Mouse (Mus musculus) CH12.LX (cell line): ENCODE results near the gene Ror2. TPM values are rescaled to one million over a fixed set of nuclear protein-coding genes. Genes with fewer than 3 reads are reported as not detected.

Experiments used
- DNase-seq: peaks from one replicate; pipeline ENCODE4 v3.0.0-alpha.2; 2013; ENCODE audit errors: extremely low read depth
- H3K27ac ChIP-seq: 2 replicates; pipeline ENCODE4 v1.5.1; 2012; ENCODE audit warnings: low read depth, mild to moderate bottlenecking, control low read depth, moderate library complexity; ENCODE audit not compliant: insufficient read depth
- H3K27me3 ChIP-seq: replicated peaks from 2 replicates; pipeline ENCODE3; 2012; ENCODE audit warnings: inconsistent platforms
- H3K36me3 ChIP-seq, 2 experiments: replicated peaks in 1 of 2; 2 replicates each; pipeline versions ENCODE3 to v1.6.1; 2012; ENCODE audit warnings: inconsistent platforms in 1 of 2, low read length in 1 of 2, mild to moderate bottlenecking in 1 of 2, mixed read lengths in 1 of 2, moderate library complexity in 1 of 2; ENCODE audit not compliant: control insufficient read depth in 1 of 2, insufficient read depth in 1 of 2
- H3K4me1 ChIP-seq, 2 experiments: 2 replicates each; pipeline ENCODE4 v1.6.1; 2012; ENCODE audit warnings: inconsistent platforms in 1 of 2, moderate library complexity in 1 of 2; ENCODE audit not compliant: insufficient read depth in 2 of 2, control insufficient read depth in 1 of 2
- H3K4me2 ChIP-seq: 2 replicates; pipeline ENCODE4 v1.6.1; 2012; ENCODE audit warnings: low read depth, mild to moderate bottlenecking, control low read depth; ENCODE audit not compliant: poor library complexity, insufficient read depth, severe bottlenecking
- H3K4me3 ChIP-seq, 3 experiments: fragments of 150-350 bp in 1 of 3; sonication (generic) in 1 of 3; replicated peaks in 1 of 3; 2 replicates each; pipeline versions ENCODE3 to v1.5.1; 2011 to 2012; ENCODE audit warnings: low read depth in 2 of 3, low read length in 2 of 3, mild to moderate bottlenecking in 2 of 3, moderate library complexity in 2 of 3, control low read depth in 1 of 3, improper control_type of control experiment in 1 of 3, inconsistent platforms in 1 of 3, mixed read lengths in 1 of 3; ENCODE audit not compliant: poor library complexity in 1 of 3
- H3K79me2 ChIP-seq: replicated peaks from 2 replicates; pipeline ENCODE4 v1.6.1; 2012; ENCODE audit warnings: mild to moderate bottlenecking, moderate library complexity; ENCODE audit not compliant: control insufficient read depth, poor library complexity, insufficient read depth, severe bottlenecking; ENCODE audit errors: extremely low read depth
- H3K9ac ChIP-seq: 2 replicates; pipeline ENCODE4 v1.6.1; 2012; ENCODE audit warnings: low read depth, mild to moderate bottlenecking, control low read depth, moderate library complexity; ENCODE audit not compliant: insufficient read depth
- H3K9me3 ChIP-seq: replicated peaks from 2 replicates; pipeline ENCODE3; 2012; ENCODE audit warnings: low read length, inconsistent platforms, mixed read lengths
- CHD2 ChIP-seq: IDR thresholded peaks from 2 replicates; pipeline ENCODE4 v1.6.1; 2011; ENCODE audit warnings: low read length, improper control_type of control experiment
- CTCF ChIP-seq, 2 experiments: IDR thresholded peaks in 1 of 2; conservative IDR thresholded peaks in 1 of 2; 2 replicates each; pipeline ENCODE4 v1.5.1; 2011 to 2012; ENCODE audit warnings: low read depth in 2 of 2, low read length in 2 of 2, improper control_type of control experiment in 1 of 2, inconsistent platforms in 1 of 2, mild to moderate bottlenecking in 1 of 2, moderate library complexity in 1 of 2
- EP300 ChIP-seq: IDR thresholded peaks from 2 replicates; pipeline ENCODE4 v1.6.1; 2011; ENCODE audit warnings: low read length, improper control_type of control experiment
- ETS1 ChIP-seq: conservative IDR thresholded peaks from 2 replicates; pipeline ENCODE4 v1.6.1; 2012; ENCODE audit warnings: low read depth, mild to moderate bottlenecking, inconsistent platforms, low read length, improper control_type of control experiment, moderate library complexity
- GABPA ChIP-seq: IDR thresholded peaks from 2 replicates; pipeline ENCODE4 v1.6.1; 2012; ENCODE audit warnings: low read depth, low read length, improper control_type of control experiment, inconsistent platforms; ENCODE audit not compliant: insufficient replicate concordance
- IRF4 ChIP-seq: IDR thresholded peaks from 2 replicates; pipeline ENCODE4 v1.6.1; 2014; ENCODE audit warnings: low read depth, mild to moderate bottlenecking, inconsistent platforms, low read length, improper control_type of control experiment
- MXI1 ChIP-seq: IDR thresholded peaks from 2 replicates; pipeline ENCODE4 v1.6.1; 2011; ENCODE audit warnings: mild to moderate bottlenecking, low read depth, low read length, improper control_type of control experiment
- NRF1 ChIP-seq: IDR thresholded peaks from 2 replicates; pipeline ENCODE4 v1.6.1; 2014; ENCODE audit warnings: low read depth, mild to moderate bottlenecking, inconsistent platforms, low read length, improper control_type of control experiment, moderate library complexity
- SIN3A ChIP-seq: IDR thresholded peaks from 2 replicates; pipeline ENCODE4 v1.6.1; 2012; ENCODE audit warnings: low read length, improper control_type of control experiment, inconsistent platforms
- SMC3 ChIP-seq: IDR thresholded peaks from 2 replicates; pipeline ENCODE4 v1.6.1; 2011; ENCODE audit warnings: low read depth, low read length, improper control_type of control experiment
- TCF12 ChIP-seq: IDR thresholded peaks from 2 replicates; pipeline ENCODE4 v1.6.1; 2014; ENCODE audit warnings: low read depth, mild to moderate bottlenecking, inconsistent platforms, low read length, improper control_type of control experiment
- USF1 ChIP-seq: IDR thresholded peaks from 2 replicates; pipeline ENCODE4 v1.6.1; 2014; ENCODE audit warnings: low read depth, mild to moderate bottlenecking, inconsistent platforms, low read length, improper control_type of control experiment
- USF2 ChIP-seq: conservative IDR thresholded peaks from 2 replicates; pipeline ENCODE4 v1.6.1; 2011; ENCODE audit warnings: low read depth, low read length, improper control_type of control experiment
- ZNF384 ChIP-seq: IDR thresholded peaks from 2 replicates; pipeline ENCODE4 v1.6.1; 2012; ENCODE audit warnings: low read depth, low read length, improper control_type of control experiment, inconsistent platforms
- dilution Hi-C: fragments of 300-500 bp; cut with MboI; formaldehyde crosslinking; loops from 2 replicates; pipeline ENCODE4 v1.14.3; 2020; ENCODE audit warnings: low sequenced_read_pairs; ENCODE audit not compliant: extremely low pct_unique_long_range_greater_than_20kb, extremely low pct_ligation_motif_present
- in situ Hi-C: fragments of 300-500 bp; cut with MboI; formaldehyde crosslinking; loops from 3 replicates; pipeline ENCODE4 v1.14.3; 2019; ENCODE audit warnings: low sequenced_read_pairs, low pct_ligation_motif_present, low pct_unique_long_range_greater_than_20kb, mixed read lengths
- polyA plus RNA-seq: library from polyadenylated mRNA; unstranded; fragments of >175 nt; gene quantifications from 2 replicates; pipeline ENCODE4 v1.2.1, GENCODE M21; 2012; ENCODE audit warnings: low read depth; ENCODE audit not compliant: insufficient read length
- total RNA-seq, 2 experiments: library from RNA; depleted of rRNA; stranded (reverse); fragments of 300-350 nt in 1 of 2; fragments of >200 nt in 1 of 2; gene quantifications; 2 replicates each; pipeline ENCODE4 v1.2.3; 2012 to 2014

Ror2 gene
- total and polyA plus RNA-seq, 3 experiments = 0.13 to 0.63 (median 0.16) TPM

DNA sequence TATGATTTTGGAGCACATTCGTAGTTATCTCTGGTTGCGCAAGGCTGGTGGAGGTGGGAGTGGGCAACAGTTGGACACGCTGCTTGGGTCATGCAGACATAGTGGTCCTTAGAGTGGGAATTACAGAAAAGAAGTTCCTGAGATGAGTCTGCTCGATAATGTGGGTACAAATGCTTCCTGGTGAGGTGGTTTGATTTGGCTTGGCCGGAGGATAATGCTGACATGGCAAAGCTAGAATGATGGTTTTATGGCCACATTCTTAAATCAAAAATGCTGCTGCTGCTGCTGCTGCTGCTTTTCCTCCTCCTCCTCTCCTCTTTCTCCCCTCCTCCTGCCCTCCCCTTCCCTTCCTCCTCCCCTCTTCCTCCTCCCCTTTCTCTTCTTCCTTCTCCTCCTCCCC lies 24.5 kb upstream of the Ror2 start:
- in situ Hi-C loops = loop anchor here (5.0 kb wide), 1 partner anchor 188 kb away; no protein-coding TSS in a partner anchor
- Histone ChIP-seq H3K27me3 (peaks cover 2% of the 10 kb centered on the region), H3K9me3 (no peaks in the 10 kb centered on the region), H3K79me2 (no peaks in the 10 kb centered on the region), H3K27ac (no peak overlapping the region), H3K4me1 (no peaks in the 10 kb centered on the region), H3K9ac (no peak overlapping the region), H3K4me2 (no peak overlapping the region), H3K36me3 (no peaks in the 10 kb centered on the region), H3K4me3 (no peak overlapping the region)
- dilution Hi-C loops = no loop called here
- TF ChIP-seq TCF12 (no peak), SIN3A (no peak), EP300 (no peak), IRF4 (no peak), MXI1 (no peak)
- DNase-seq = no peak

DNA sequence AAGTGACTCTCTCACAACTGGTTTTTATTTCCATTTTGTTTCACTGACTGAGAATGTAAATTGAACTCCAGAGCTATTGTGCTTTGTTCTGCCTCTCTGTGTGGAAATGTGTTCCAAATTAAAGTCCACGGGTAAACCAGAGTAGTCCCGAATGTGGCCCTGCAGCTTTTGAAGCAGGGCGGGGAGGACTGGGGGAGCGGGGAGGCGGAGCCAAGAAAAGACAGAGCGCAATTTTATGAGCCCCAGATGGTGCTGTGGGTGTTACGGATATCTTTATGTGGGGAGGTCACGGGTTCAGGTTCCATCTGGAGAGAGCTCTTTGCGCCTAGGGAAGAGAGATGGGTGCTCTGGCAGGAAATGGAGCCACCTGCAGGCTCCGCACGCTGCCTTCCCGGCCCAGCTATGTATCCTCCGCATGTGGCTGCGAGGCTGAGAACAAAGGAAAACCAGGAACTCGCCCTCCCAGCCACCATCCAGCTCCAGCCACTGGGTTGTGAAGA lies 23.8 kb upstream of the Ror2 start:
- TF ChIP-seq ZNF384 = no peak
- TF ChIP-seq ETS1 = no peak
- TF ChIP-seq, all 38 proteins: peak for 0
- Histone ChIP-seq H3K79me2 (no peaks in the 10 kb centered on the region), H3K4me1 (no peaks in the 10 kb centered on the region), H3K27ac (no peak overlapping the region), H3K4me2 (no peak overlapping the region), H3K9ac (no peak overlapping the region), H3K36me3 (no peaks in the 10 kb centered on the region), H3K4me3 (no peak overlapping the region), H3K27me3 (peaks cover 2% of the 10 kb centered on the region), H3K9me3 (no peaks in the 10 kb centered on the region)
- dilution Hi-C loops (no loop called here), in situ Hi-C loops (loop anchor here (5.0 kb wide), 1 partner anchor 187 kb away; no protein-coding TSS in a partner anchor)
- no peak for DNase-seq

DNA sequence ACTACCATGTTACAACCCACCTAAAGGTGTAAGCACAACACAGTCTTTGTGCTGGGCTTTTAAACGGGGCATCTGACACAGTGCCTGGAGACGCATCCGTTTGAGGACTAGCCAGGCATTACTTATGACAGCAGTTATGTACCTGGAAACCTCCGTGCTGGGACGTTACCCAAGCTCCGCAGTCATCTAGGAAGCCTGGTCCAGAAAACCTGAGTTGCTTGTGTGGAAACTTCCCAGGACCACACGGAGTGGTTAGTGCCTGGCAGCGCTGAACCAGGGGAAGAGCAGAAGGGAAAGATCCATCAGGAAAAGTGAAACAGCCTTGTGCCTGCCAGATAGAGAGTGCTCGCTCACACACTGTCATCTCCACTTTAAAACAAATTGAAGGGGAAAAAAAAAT lies 23.2 kb upstream of the Ror2 start:
- Histone ChIP-seq H3K4me3 (no peak overlapping the region), H3K4me1 (no peaks in the 10 kb centered on the region), H3K27me3 (peaks cover 2% of the 10 kb centered on the region), H3K27ac (no peak overlapping the region), H3K4me2 (no peak overlapping the region), H3K79me2 (no peaks in the 10 kb centered on the region), H3K9me3 (no peaks in the 10 kb centered on the region), H3K36me3 (no peaks in the 10 kb centered on the region), H3K9ac (no peak overlapping the region)
- dilution Hi-C loops (no loop called here), in situ Hi-C loops (no loop called here)
- no peak for DNase-seq
- TF ChIP-seq GABPA = no peak
- no peak for TF ChIP-seq EP300
- TF ChIP-seq SIN3A = no peak
- no peak for TF ChIP-seq CTCF (conservative IDR thresholded peaks at IDR 0.05 in 1 of 2, IDR thresholded peaks at IDR 0.05 in 1 of 2; ENCODE audit: low read depth in 2 of 2, low read length in 2 of 2)
- no peak for TF ChIP-seq USF2
- no peak for TF ChIP-seq USF1
- TF ChIP-seq SMC3 = no peak
- no peak for TF ChIP-seq NRF1
- no peak for TF ChIP-seq CHD2
- TF ChIP-seq ETS1 = no peak
- TF ChIP-seq ZNF384 = no peak
